Mouse (Mus musculus) gastrocnemius, adult 18-20 months (tissue): ENCODE data around the gene Isg20. TPM values are rescaled to one million over a fixed set of nuclear protein-coding genes. Genes with fewer than 3 reads are reported as not detected.

Experiments used
- DNase-seq: peaks from one replicate; pipeline ENCODE4 v3.0.0; 2021; ENCODE audit warnings: low spot score
- total RNA-seq, 2 experiments: library from RNA; stranded (reverse); gene quantifications; 2 replicates each; pipeline ENCODE4 v1.2.3; 2021

Gene Isg20
- total RNA-seq, 2 experiments from 2014 or later, result 1.3 to 1.9 TPM

DNA sequence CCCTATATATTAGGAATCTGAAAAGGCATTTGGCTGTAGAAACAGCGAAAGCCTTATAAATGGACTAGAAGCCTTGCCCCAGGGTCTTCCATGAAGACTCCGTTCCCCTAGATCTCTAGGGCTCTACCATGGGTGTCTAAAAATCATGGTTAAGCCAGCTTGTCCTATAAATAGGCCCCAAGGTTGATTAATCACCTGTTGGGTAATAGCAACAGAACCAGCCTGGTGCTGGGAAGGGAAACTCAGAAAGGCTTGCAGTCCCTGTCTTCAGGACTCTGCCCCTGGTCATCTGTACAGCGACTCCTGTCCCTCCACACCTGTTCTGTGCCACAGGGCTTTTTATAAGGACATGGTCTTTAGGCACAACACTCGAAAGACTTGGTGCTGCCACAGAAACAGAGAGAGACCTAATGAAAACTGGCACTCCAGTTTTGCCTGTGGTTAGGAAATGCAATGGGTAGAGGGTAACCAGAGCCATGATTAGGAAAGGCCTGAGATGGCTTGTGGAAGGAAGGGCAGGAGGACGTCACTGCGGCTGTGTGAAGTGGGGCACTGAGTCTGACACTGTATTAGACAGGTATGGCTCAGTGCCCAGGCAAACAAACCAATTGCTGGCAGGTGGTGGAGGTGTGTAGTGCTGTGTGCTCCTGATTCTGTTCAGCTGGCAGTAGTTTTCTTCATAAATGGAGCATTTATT, 9.9 kb upstream of the Isg20 start:
- no peak for DNase-seq

DNA sequence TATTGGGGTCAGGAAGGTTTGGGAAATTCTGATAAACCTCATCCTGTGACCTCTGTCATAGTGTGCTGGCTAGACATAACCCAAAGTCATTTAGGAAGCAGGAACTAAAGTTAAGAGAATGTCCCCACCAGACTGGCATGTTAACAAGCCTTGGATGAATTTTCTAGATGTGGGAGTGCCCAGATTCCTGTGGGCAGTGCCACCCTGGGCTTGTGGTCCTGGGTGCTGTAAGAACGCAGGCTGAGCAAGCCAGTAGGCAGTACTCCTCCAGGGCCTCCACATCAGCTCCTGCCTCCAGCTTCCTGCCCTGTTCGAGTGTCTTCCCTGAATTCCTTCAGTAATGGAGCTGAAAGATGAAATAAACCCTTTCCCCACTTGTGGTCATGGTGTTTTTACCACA, 9.0 kb upstream of the Isg20 start:
- no peak for DNase-seq

DNA sequence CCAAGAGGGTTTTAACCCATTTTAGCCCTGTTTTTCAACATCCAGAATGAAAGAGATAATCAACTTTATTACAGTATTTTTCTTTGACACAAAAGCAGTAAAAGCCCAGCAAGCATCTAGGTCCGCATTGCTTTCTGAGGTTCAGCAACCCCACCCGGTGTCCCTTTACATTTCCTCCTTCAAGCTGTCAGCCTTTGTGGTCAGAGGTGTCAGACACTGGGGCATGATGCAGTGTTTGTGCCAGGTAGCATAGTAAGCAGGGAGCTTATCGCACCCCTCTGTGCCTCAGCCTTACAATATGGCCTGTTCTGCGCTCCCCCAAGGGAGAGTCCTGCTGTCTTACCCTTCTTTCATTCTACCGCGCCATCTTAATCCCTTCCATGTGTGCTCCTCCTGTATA, 4.2 kb upstream of the Isg20 start:
- no peak for DNase-seq

DNA sequence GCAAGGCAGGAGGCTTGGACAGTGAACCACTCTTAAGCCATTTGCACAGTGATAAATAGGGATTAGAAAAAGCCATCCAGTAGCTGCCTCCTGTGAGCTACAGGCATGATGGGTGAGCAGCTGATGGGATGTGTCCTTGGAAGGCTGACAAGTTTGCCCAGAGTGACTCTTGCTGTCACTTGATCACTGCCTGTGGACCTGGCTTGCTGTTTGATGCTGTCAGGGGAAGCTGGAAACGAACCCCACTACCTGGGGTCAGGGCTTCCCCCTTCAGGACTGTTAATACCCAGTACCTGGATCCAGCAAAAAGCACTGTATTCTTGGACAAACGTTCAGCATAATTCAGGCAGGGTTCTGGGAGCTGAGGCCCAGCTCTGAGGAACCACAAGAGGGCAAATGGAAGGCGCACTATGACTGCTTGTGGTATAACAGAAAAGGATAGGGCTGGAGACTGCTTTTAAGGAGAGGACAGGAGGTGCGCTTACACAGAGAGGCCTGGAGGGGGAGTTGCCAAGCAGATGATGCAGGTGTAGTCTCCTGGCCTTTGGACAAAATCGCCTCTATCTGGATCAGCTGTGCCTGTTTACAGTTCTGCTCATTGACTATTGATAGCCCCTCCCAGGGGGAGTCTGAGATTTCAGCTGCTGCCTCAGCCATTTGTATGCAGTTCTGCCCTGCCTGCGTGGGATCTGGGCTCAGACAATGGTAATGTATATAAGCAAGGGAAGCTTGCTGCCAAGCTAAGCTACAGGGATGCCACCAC, 2.7 kb upstream of the Isg20 start:
- no peak for DNase-seq

DNA sequence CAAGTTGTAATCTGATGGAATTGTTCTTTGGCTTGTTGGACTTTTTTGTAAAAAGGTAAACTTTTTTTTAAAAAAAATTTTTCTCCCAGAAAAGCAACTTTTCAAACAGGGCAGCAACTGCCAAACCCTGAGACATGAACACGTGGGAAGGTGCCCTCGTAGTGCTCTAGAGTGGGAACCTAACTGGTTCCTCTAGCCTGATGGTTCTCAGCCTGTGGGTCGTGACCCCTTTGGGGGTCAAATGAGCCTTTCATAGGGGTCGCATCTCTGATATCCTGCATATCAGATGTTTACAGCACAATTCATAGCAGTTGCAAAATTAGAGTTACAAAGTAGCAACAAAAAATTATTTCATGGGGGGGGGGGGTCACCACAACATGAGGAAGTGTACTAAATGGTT, 2.0 kb upstream of the Isg20 start:
- DNase-seq, result no peak

DNA sequence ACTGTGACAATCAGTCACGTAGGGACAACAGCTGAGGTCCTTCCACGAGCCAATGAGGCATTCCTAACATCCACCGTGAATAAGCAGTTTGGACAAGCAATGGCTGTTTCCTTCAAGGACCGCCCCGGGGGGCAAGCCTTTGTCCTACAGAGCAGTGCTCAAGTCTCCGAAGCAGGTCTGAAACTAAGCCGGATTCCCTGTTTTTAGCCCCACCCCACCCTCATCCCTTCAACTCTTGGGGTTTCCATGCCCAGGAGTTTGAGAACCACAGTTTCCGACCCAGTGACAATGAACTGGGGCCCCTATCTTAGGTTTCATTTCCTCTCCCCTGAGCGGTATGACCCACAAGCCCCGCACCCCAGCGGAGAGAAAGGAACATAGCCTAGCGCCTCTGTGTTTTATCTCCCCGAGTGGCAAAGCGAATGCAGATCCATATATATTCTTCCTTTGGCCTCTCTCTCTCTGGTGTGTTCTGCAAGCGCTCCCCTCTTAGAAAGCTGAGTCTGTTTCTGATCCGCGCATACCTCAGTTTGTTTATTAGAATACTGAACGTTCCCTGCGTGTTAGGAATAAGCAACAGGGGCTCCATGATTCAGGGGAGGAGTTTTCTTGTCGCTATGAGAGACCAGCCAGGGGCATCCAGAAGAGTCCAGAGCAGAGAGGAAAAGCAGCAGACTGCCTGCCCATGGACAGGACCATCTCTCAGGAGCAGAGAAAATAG, 811 bp upstream of the Isg20 start:
- no peak for DNase-seq

DNA sequence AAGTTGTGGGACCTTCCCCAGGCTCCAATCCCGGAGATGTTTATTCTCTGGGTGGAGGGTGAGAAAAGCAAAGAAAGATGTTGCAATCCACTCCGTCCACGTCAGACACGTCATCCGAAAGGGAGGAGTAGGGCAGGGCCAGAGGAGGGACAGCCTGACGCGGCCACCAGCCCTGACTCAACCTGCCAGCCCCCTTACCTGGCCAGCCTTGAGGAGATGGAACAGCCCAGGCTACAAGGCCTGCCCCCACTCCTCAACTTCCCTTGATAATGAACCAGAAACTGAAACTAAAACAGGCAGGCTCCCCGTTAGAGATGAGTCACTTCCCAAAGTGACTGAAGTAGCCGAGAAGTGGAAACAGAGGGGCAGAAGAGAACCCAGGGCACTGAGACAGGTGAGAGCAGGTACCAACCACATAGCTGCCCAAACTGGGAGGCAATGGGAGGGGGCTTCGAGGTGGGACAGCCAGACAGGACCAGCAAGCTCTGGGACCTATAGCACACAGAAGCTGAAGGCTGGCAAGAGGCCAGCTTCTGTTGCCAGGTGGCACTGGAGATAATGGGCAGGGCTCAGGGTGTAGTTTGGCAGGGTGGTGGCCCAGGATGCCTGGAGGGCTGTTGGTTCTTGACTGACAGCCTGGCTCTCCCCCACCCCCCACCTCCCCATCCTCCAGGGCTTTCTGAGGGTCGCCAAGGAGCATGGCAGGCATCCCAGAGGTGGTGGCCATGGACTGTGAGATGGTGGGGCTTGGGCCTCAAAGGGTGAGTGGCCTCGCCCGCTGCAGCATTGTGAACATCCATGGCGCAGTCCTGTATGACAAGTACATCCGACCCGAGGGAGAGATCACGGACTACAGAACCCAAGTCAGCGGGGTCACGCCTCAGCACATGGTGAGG, 673 bp downstream of the Isg20 start:
- DNase-seq, result peak; percentile 70

DNA sequence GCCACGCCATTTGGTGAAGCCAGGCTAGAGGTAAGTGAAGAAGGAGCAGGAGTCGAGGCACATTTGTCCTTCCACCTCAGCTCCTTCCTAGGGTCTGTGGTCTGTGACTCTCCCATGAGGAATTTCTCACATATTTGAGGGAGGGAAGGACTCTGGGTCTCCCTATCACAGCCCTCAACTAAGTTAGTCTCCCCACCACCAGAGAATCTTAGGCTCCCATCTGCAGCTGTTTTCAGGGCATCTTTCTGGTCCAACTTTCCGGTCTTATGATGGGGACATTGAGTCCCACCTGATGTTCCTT, 1.3 kb downstream of the Isg20 start:
- DNase-seq, result no peak

DNA sequence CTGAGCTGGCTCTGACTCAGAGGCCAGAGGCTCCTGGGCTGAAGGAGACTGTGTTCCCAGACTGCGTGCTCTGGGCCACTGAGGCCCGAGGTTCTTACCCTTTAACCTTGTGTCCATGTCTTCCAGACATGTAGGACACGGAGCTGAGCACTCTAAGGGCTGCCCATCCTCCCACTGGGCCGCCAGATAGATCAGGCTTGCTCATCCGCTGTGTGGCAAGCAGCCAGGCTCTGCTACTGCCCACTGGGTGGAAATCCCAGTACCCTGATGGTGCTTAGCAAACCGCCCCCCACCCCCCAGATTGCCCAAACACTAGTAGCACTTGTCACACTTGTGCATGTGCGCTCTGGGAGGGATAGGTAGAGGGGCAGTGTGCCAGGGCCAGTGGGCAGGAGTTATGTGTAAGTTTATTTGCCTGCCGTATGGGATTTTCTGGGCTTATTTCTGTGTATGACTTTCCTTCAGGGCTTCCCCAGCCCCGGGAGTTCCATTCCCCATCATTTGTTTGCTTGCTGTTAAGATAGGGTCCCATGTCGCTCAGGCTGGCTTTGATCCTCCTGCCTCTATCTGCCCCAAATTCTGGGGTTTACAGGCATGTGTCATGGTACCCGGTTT, 1.8 kb downstream of the Isg20 start:
- DNase-seq, result no peak

DNA sequence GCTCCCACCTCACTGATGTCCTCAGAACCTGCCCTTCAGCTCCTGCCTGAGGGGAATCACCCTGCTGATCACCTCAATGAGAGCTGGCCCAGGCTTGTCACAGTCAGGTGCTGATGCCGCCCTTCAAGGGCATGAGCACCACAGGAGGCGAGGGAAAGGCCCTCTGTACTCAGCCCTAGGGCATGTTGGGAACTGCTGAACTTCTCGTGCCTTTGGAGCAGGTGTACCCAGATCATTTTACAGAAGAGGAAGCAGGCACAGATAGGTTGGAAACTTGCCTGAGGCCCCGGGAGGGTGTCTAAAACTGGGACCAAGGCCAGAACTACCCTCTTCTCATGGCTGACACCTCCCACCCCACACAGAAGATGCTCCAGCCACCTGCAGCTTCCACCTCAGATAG, 5.5 kb downstream of the Isg20 start:
- DNase-seq, result no peak

DNA sequence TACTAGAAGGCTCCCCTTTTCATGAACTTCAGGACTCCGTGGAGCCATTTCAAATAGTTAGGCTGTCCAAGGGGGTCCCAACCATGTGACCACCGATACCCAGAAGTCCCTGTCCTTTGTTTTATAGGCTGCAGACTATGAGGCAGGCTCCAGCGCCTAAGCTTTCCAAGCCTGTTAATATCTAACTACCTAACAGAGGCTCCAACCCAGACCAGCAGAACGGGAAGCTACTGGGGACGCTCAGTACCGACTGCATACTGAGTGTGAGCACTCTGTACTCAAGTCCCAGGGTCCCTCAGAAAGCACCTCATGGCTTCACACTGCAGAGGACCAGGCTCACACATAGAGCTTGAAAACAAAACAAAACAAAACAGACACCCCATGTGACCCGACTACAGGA, 9.3 kb downstream of the Isg20 start:
- DNase-seq, result no peak

DNA sequence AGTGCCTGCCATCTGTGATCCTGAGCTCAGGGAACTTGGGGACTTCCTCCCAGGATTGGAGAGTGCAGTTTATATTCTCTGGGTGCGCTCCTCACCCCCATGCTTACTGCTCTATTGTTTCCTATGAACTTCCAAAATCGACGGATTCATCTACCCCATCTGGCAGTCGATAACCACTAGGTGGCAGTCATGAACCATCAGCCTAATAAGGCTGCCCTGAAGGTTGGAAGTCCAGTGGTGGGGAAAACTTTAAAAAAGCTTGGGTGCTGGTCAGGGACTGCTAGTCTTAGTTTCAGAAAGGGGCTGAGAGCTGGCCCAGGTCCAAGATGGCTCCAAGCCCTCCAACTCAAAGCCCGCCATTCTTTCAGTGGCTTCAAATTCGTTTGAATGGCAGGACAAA, 11.1 kb downstream of the Isg20 start:
- DNase-seq, result peak; percentile 57

DNA sequence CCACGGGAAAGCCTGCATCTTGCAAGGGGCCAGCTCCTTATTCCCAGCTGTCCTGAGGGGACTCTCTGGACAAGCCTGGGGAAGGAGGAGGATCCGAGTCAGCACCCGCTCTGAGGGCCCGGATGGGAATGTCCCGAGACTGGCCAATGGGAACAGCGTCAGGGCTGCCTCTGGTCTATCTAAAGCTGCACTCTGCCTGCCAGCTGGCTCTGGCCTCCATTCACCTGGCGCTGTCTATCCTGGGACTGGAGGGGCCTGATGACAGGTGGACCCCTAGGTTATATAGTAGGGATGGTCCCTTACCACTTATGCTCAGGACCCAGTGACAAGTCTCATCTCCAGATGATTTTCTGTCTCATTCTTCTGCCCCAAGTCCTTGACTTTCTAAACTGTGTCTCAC, 11.6 kb downstream of the Isg20 start:
- DNase-seq, result no peak

DNA sequence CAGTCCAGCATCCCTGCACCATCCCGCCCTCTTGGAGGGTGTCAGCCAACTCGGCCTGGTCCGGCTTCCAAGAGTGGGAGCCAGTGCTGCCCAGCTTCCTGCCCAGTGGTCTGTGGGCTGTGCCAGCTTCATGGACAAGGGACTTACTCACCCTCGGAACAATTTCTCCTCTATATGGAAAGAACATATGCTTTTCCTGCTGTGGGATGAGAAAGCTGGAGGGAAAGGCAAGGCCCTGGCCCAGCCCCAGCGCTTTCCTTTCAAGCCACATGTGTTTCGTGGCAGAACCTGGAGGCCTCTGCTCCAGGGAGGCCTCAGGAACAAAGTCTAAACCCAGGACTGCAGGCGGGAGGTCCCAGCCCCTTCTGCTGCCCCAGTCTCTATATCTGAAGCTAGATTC, 12.5 kb downstream of the Isg20 start:
- no peak for DNase-seq

DNA sequence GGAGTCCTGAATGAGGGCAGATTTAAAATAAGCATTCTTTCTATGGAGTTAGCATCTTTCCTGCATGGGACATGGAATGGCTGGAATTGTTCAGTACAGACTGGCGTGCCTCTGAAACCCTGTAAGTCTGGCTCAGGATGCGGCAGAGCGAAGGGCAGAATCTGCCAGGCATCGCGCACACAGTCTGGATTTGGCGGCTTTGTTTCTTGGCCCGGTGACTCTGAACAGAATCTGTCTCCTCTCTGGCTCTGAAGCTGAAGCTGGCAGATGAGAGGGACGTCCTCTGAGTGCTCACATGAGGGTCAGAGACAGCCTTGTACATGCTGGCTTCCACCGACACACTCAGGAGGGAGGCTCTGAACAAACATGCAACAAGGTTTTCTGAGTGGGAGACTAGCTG, 12.9 kb downstream of the Isg20 start:
- no peak for DNase-seq

DNA sequence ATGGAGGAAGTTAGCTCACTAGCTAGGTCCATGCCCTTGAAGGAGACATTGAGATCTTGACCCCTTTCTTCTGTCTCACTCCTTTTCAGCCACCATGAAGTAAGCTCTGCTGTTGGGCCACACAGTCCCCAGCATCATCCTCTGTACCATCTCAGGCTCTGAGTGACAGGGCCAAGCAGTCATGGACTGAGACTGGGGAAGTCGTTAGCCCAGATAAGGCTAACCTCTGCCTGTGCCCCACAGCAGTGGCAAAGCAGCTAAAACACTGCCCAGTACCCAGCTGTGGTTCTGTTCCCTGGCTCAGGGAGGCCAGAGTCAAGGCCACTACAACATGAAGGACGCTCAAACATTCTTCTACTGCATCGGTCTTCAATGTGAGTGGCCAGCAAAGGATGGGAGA, 14.0 kb downstream of the Isg20 start:
- no peak for DNase-seq

DNA sequence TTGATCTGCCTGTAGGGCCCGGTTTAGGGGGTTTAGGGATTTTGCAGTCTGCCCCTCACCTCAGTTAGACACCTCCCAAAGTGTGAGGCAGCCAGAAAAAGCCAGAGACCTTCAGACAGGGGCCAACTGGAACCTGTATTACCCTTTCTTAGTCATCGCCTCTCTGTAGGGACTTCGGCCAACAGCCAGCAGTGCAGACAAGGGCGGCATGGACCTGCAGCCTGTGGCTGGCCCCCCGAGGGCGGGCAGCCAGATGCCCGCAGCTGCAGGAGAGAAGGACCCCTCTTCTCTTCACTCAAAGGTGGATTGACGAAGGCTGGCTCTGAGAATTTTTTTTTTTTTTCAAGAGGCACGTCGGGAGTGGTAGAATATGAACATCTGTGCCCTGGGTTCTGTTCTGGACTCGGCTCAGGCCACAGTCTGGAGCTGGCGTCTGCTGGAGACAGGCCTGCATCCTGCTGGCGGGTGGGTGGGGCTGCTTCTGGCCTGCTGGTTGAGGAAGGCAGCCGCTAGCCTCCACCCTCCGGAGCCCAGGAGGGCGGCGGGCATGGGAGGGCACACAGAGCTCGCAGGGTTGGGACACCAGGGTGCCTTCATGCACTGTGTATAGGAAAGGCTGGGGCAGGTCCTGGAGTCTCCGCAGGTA, 25.9 kb downstream of the Isg20 start:
- no peak for DNase-seq

DNA sequence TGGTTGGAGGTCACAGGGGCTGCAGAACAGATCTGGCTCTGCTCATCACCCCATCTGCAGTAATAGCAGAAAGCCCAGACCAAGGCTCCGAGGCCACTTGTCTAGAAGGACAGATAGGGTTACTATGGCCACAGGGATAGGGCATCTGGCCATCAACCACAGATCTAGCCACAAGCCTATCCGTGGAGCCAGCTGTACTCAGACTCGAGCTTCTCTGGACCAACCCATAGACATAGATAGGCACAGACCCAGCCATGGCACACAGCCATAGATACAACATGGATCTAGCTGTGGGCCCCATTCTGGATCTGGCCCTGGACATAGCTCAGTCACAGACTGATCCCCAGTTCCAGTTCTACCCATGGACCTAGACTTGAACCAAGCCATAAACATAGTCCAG, 27.7 kb downstream of the Isg20 start:
- DNase-seq, result no peak

DNA sequence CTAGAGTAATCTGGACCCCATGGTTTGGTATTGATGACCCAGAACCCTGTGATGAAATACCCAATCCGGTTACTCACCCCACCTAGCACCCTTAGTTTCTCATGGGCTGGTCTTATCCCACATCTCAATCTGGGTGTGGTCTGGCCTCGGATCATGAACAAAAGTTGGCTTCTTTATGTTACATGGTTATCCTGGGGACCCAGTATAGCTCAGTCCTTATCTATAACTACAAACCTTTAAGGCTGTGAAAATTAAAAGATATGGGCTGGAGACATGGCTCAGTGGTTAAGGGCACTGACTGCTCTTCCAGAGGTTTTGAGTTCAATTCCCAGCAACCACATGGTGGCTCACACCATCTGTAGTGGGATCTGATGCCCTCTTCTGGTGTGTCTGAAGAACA, 29.3 kb downstream of the Isg20 start:
- no peak for DNase-seq

DNA sequence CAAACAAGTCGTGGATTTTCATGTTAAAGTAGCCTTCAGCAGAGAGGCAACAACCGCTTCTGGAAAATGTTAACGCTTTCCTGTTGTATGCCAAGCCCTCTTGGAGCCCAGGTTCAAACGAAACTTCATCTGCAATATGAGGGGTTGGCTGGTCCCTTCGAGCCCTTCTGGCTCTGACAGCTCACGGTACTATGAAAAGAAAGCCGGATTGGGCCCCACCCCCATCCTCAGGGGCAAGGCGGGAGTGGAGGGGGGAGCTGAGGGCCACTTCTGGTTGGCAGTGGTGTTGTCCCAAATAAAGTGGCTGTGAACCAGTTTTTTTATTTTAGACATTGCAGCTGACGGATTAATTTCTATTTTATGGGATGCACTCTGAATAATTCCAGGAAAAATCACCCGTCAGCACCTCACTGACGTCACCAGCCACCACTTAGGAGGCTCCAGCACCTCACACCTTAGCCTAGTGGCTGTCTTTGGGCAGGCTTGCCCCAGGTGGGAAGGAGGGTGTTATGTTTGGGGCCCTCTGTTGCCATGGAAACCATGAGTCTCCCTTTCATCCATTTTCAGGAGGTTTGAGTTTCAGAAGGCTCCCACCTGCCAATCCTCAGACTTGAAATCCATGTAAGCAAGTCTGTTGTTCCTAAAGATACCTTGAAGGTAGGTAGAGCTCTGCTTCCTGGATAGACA, 40.8 kb downstream of the Isg20 start:
- DNase-seq, result no peak
